8 mouse cellular contexts compared by ENCODE assay signal in genomic region chr5:137532808-137533116, GRCm38 (mm10). TPM values are rescaled to one million over a fixed set of nuclear protein-coding genes. Genes with fewer than 3 reads are reported as not detected.
DNase-seq lines count a peak whose midpoint lies in the region; ATAC-seq and TF ChIP-seq lines count a peak whose summit lies in the region.

No protein-coding gene starts in this region.

- WGBS in cerebellum, adult 2 months = 0% methylated on average over 12 of the region's 12 CpGs
- 0% methylated on average over 11 of the region's 12 CpGs for WGBS in liver, embryonic 14.5 days (ENCODE audit: insufficient replicate concordance)

- no peaks in the 10 kb centered on the region for H3K27me3 ChIP-seq in cerebellum, adult 2 months (ENCODE audit: control insufficient read depth, insufficient read depth, low read length)
- no peaks in the 10 kb centered on the region for H3K27me3 ChIP-seq in testis, adult 2 months (ENCODE audit: control insufficient read depth, insufficient read depth, low read length)
- H3K27me3 ChIP-seq in liver, embryonic 14.5 days (ENCODE audit: control insufficient read depth, insufficient read depth, low read length) = no peaks in the 10 kb centered on the region

- TF ChIP-seq POLR2A in cerebellum, adult 2 months (IDR thresholded peaks at IDR 0.05; ENCODE audit: borderline replicate concordance, insufficient read depth, low read length) = no peak
- TF ChIP-seq POLR2A in testis, adult 2 months (IDR thresholded peaks at IDR 0.05; ENCODE audit: control insufficient read depth, low read depth, low read length) = no peak

- H3K4me2 ChIP-seq in liver, embryonic 14.5 days (ENCODE audit: low read depth) = peak overlapping the region; percentile 90

- peaks cover 11% of the 10 kb centered on the region for H3K4me1 ChIP-seq in cerebellum, adult 2 months (ENCODE audit: control insufficient read depth, insufficient read depth, low read length)
- peaks cover 15% of the 10 kb centered on the region for H3K4me1 ChIP-seq in testis, adult 2 months (ENCODE audit: control insufficient read depth, insufficient read depth, low read length)
- H3K4me1 ChIP-seq in liver, embryonic 14.5 days (replicated peaks; ENCODE audit: control insufficient read depth in 2 of 2, insufficient read depth in 2 of 2, low read length in 1 of 2) = peaks cover 4 to 9% of the 10 kb centered on the region in 2 experiments; a peak in 3 of 4 replicates

- H3K9me3 ChIP-seq in liver, embryonic 14.5 days (ENCODE audit: control insufficient read depth, low read length) = no peaks in the 10 kb centered on the region

- H3K27ac ChIP-seq in cerebellum, adult 2 months (ENCODE audit: insufficient read depth, low read length) = peak overlapping the region; percentile 81
- H3K27ac ChIP-seq in testis, adult 2 months (ENCODE audit: control insufficient read depth, insufficient read depth, low read depth, low read length) = peak overlapping the region; percentile 100
- H3K27ac ChIP-seq in liver, embryonic 14.5 days = peak overlapping the region; percentile 74

- no peak for TF ChIP-seq CTCF in cerebellum, adult 2 months (IDR thresholded peaks at IDR 0.05; ENCODE audit: borderline replicate concordance, insufficient read depth, low read depth, low read length)
- TF ChIP-seq CTCF in testis, adult 2 months (IDR thresholded peaks at IDR 0.05; ENCODE audit: control insufficient read depth, insufficient read depth, insufficient replicate concordance, low read depth, low read length) = no peak
- no peak for TF ChIP-seq CTCF in liver, embryonic 14.5 days (IDR thresholded peaks at IDR 0.05; ENCODE audit: low read depth)

- no peak for DNase-seq in cerebellum, adult 2 months
- DNase-seq in cerebellum, adult 9-10 months = no peak
- DNase-seq in testis, postnatal 14 days (ENCODE audit: low spot score) = no peak
- no peak for DNase-seq in liver, embryonic 14.5 days (ENCODE audit: low read depth in 3 of 3, low spot score in 3 of 3)
- DNase-seq in ovary, postnatal 10 days (ENCODE audit: low spot score) = no peak
- no peak for DNase-seq in urinary bladder, postnatal 4 days (ENCODE audit: low spot score in 2 of 2)
- no peak for DNase-seq in cerebellum, postnatal 36 days

- H3K4me3 ChIP-seq in cerebellum, adult 2 months (replicated peaks; ENCODE audit: insufficient read depth, low read depth, low read length) = peak overlapping the region; percentile 79
- peak overlapping the region; percentile 99 for H3K4me3 ChIP-seq in testis, adult 2 months (ENCODE audit: control insufficient read depth, low read depth, low read length)
- peak overlapping the region; percentile 68 to 95 for H3K4me3 ChIP-seq in liver, embryonic 14.5 days (ENCODE audit: insufficient read depth in 1 of 2, low read depth in 2 of 2, low read length in 2 of 2)

- H3K9ac ChIP-seq in liver, embryonic 14.5 days (replicated peaks) = peak overlapping the region; percentile 95

- H3K36me3 ChIP-seq in testis, adult 2 months (ENCODE audit: control insufficient read depth, insufficient read depth, low read length) = no peaks in the 10 kb centered on the region; the same call in 1 of the 2 replicates
- peaks cover 24% of the 10 kb centered on the region for H3K36me3 ChIP-seq in liver, embryonic 14.5 days (replicated peaks; ENCODE audit: control insufficient read depth, insufficient read depth, low read depth)

- no peak for TF ChIP-seq EP300 in liver, embryonic 14.5 days (IDR thresholded peaks at IDR 0.05; ENCODE audit: low read depth)

- peak; percentile 34 for ATAC-seq in liver, embryonic 14.5 days (ENCODE audit: insufficient read depth)

RNA-seq across cellular contexts. Expression of gene Epo, which starts 0.3 kb away (rescaled TPM):
- polyA plus RNA-seq in cerebellum, adult 2 months (2012; rRNA removed) = not detected in 2 replicates
- not detected in 2 replicates for polyA plus RNA-seq in testis, adult 2 months (2012; rRNA removed)
- 0.40 and 0.47 TPM in 2 replicates for polyA plus RNA-seq in liver, embryonic 14.5 days (2012; rRNA removed)
- polyA plus RNA-seq in liver, embryonic 14.5 days (2014; fragmentation: Nextera tagmentation; extraction: Ambion mirVana) = 0.62 and 0.85 TPM in 2 replicates

RNA-seq across cellular contexts. Expression of gene Gnb2, which starts 0.5 kb away (rescaled TPM):
- polyA plus RNA-seq in cerebellum, adult 2 months (2012; rRNA removed) = 410 and 442 TPM in 2 replicates
- polyA plus RNA-seq in testis, adult 2 months (2012; rRNA removed) = 369 and 402 TPM in 2 replicates
- 211 and 215 TPM in 2 replicates for polyA plus RNA-seq in liver, embryonic 14.5 days (2012; rRNA removed)
- 151 and 157 TPM in 2 replicates for polyA plus RNA-seq in liver, embryonic 14.5 days (2014; fragmentation: Nextera tagmentation; extraction: Ambion mirVana)

RNA-seq across cellular contexts. Expression of gene Gigyf1, which starts 14.4 kb away (rescaled TPM):
- 59.8 and 61.2 TPM in 2 replicates for polyA plus RNA-seq in cerebellum, adult 2 months (2012; rRNA removed)
- polyA plus RNA-seq in testis, adult 2 months (2012; rRNA removed) = 11.5 and 12.0 TPM in 2 replicates
- 4.6 and 5.7 TPM in 2 replicates for polyA plus RNA-seq in liver, embryonic 14.5 days (2012; rRNA removed)
- polyA plus RNA-seq in liver, embryonic 14.5 days (2014; fragmentation: Nextera tagmentation; extraction: Ambion mirVana) = 2.1 and 2.8 TPM in 2 replicates

RNA-seq across cellular contexts. Expression of gene Actl6b, which starts 20.6 kb away (rescaled TPM):
- 125 and 135 TPM in 2 replicates for polyA plus RNA-seq in cerebellum, adult 2 months (2012; rRNA removed)
- 0.25 TPM in 2 replicates for polyA plus RNA-seq in testis, adult 2 months (2012; rRNA removed)
- 0.15 TPM in 1 of 2 replicates, not detected in the other for polyA plus RNA-seq in liver, embryonic 14.5 days (2012; rRNA removed)
- not detected in 2 replicates for polyA plus RNA-seq in liver, embryonic 14.5 days (2014; fragmentation: Nextera tagmentation; extraction: Ambion mirVana)

RNA-seq across cellular contexts. Expression of gene Pop7, which starts 30.4 kb away (rescaled TPM):
- 54.8 and 55.3 TPM in 2 replicates for polyA plus RNA-seq in cerebellum, adult 2 months (2012; rRNA removed)
- 10.2 and 12.7 TPM in 2 replicates for polyA plus RNA-seq in testis, adult 2 months (2012; rRNA removed)
- 25.3 and 29.2 TPM in 2 replicates for polyA plus RNA-seq in liver, embryonic 14.5 days (2012; rRNA removed)
- 34.6 and 36.5 TPM in 2 replicates for polyA plus RNA-seq in liver, embryonic 14.5 days (2014; fragmentation: Nextera tagmentation; extraction: Ambion mirVana)
